Mouse (Mus musculus) adrenal gland (tissue): Measurements from ENCODE around the gene Cad.
"Not testable (repeated sequence)": the region's sequence is repeated elsewhere in the genome, so short reads cannot be mapped to it uniquely, and the experiment has no call there.

Experiments used
- intact Hi-C: fragments of 180-260 bp; cut with DNase I; formaldehyde crosslinking; loops from one replicate; pipeline ENCODE4 v1.15.1; 2025
- long read RNA-seq, 2 experiments: library from polyadenylated mRNA; unstranded; transcript quantifications; one replicate each; pipeline ENCODE4 v2.0.0; 2020; ENCODE audit warnings: borderline replicate concordance in 1 of 2; ENCODE audit not compliant: insufficient replicate concordance in 1 of 2

Cad gene
- long read RNA-seq, experiment 1, partial matches to known transcripts: 3 of 4 reads
- long read RNA-seq, experiment 1, other reads (novel, unspliced or antisense): 1 of 4 reads
- long read RNA-seq, experiment 2, partial matches to known transcripts: 19 of 25 reads
- long read RNA-seq, experiment 2, other reads (novel, unspliced or antisense): 6 of 25 reads

GRCm38 (mm10) chr5:31054261-31055215 lies at the start of gene Cad:
Gene Cad (plus strand): TSS chr5:31054780.
- intact Hi-C loops: no loop called here

- intact Hi-C loops: no loop called here
Measured at GRCm38 (mm10) chr5:31012737-31013136, 41.8 kb upstream of the Cad start.

GRCm38 (mm10) chr5:31015913-31016312 lies 38.7 kb upstream of the Cad start:
- intact Hi-C loops: no loop called here

GRCm38 (mm10) chr5:31021790-31022189 lies 32.8 kb upstream of the Cad start:
- intact Hi-C loops: not testable (repeated sequence)

- intact Hi-C loops: no loop called here
Measured at GRCm38 (mm10) chr5:31022690-31023089, 31.9 kb upstream of the Cad start.

GRCm38 (mm10) chr5:31023254-31023653 lies 31.3 kb upstream of the Cad start:
- intact Hi-C loops: no loop called here

GRCm38 (mm10) chr5:31024641-31025040 lies 29.9 kb upstream of the Cad start:
- intact Hi-C loops: no loop called here

- intact Hi-C loops: no loop called here
Measured at GRCm38 (mm10) chr5:31030926-31031325, 23.7 kb upstream of the Cad start.

GRCm38 (mm10) chr5:31031508-31031907 lies 23.1 kb upstream of the Cad start:
- intact Hi-C loops: no loop called here

GRCm38 (mm10) chr5:31034669-31035068 lies 19.9 kb upstream of the Cad start:
- intact Hi-C loops: no loop called here

- intact Hi-C loops: not testable (repeated sequence)
Measured at GRCm38 (mm10) chr5:31036556-31036955, 18.0 kb upstream of the Cad start.

- intact Hi-C loops: loop anchor here (1.0 kb wide), 1 partner anchor 9 kb away; no protein-coding TSS in a partner anchor
Measured at GRCm38 (mm10) chr5:31038171-31038845, 16.3 kb upstream of the Cad start.

- intact Hi-C loops: no loop called here
Measured at GRCm38 (mm10) chr5:31046416-31046815, 8.2 kb upstream of the Cad start.

GRCm38 (mm10) chr5:31047074-31047473 lies 7.5 kb upstream of the Cad start:
- intact Hi-C loops: loop anchor here (1.0 kb wide), 1 partner anchor 9 kb away; no protein-coding TSS in a partner anchor

- intact Hi-C loops: loop anchor here (1.0 kb wide), 1 partner anchor 10 kb away; no protein-coding TSS in a partner anchor
Measured at GRCm38 (mm10) chr5:31047848-31048762, 6.5 kb upstream of the Cad start, which contains the start of gene Atraid. Gene Atraid (plus strand): TSS chr5:31048312.

GRCm38 (mm10) chr5:31048763-31049641 lies 5.6 kb upstream of the Cad start, which contains the start of gene Slc5a6:
Gene Slc5a6 (minus strand): TSS chr5:31048924.
- intact Hi-C loops: no loop called here

- intact Hi-C loops: no loop called here
Measured at GRCm38 (mm10) chr5:31050427-31050826, 4.2 kb upstream of the Cad start.

- intact Hi-C loops: not testable (repeated sequence)
Measured at GRCm38 (mm10) chr5:31053728-31054127, 852 bp upstream of the Cad start.
